Mouse (Mus musculus): ENCODE results near the gene Cst3.

The Cst3 gene

GRCm38 (mm10) chr2:148875335-148875811 is at the start of gene Cst3:
Cst3 (minus strand) TSS chr2:148875692.
- DNase-seq (ENCODE audit: low read depth, low spot score): peak; percentile 80

GRCm38 (mm10) chr2:148902286-148902685 is 26.8 kb upstream of the Cst3 start:
- peak; percentile 28 for DNase-seq (ENCODE audit: low read depth, low spot score)

GRCm38 (mm10) chr2:148900305-148900704 is 24.8 kb upstream of the Cst3 start:
- no peak for DNase-seq (ENCODE audit: low read depth, low spot score)

- DNase-seq (ENCODE audit: low read depth, low spot score): no peak
These were observed 20.7 kb upstream of the Cst3 start for GRCm38 (mm10) chr2:148896219-148896618.

GRCm38 (mm10) chr2:148893107-148893506 is 17.6 kb upstream of the Cst3 start:
- no peak for DNase-seq (ENCODE audit: low read depth, low spot score)

GRCm38 (mm10) chr2:148890021-148890851 is 14.7 kb upstream of the Cst3 start:
- no peak for DNase-seq (ENCODE audit: low read depth, low spot score)

GRCm38 (mm10) chr2:148889331-148890010 is 14.0 kb upstream of the Cst3 start:
- DNase-seq (ENCODE audit: low read depth, low spot score): no peak

- no peak for DNase-seq (ENCODE audit: low read depth, low spot score)
These were observed 13.4 kb upstream of the Cst3 start for GRCm38 (mm10) chr2:148888872-148889271.

GRCm38 (mm10) chr2:148884738-148885137 is 9.2 kb upstream of the Cst3 start:
- no peak for DNase-seq (ENCODE audit: low read depth, low spot score)

- DNase-seq (ENCODE audit: low read depth, low spot score): no peak
These were observed 3.7 kb upstream of the Cst3 start for GRCm38 (mm10) chr2:148879199-148879598.

GRCm38 (mm10) chr2:148878641-148879130 is 3.2 kb upstream of the Cst3 start:
- DNase-seq (ENCODE audit: low read depth, low spot score): no peak

- DNase-seq (ENCODE audit: low read depth, low spot score): no peak
These were observed 1.7 kb upstream of the Cst3 start for GRCm38 (mm10) chr2:148877016-148877770.

- peak; percentile 52 for DNase-seq (ENCODE audit: low read depth, low spot score)
These were observed 716 bp downstream of the Cst3 start for GRCm38 (mm10) chr2:148874617-148875334.

- no peak for DNase-seq (ENCODE audit: low read depth, low spot score)
These were observed 1.3 kb downstream of the Cst3 start for GRCm38 (mm10) chr2:148874224-148874616.

GRCm38 (mm10) chr2:148872860-148873259 is 2.6 kb downstream of the Cst3 start:
- no peak for DNase-seq (ENCODE audit: low read depth, low spot score)

GRCm38 (mm10) chr2:148870526-148870925 is 5.0 kb downstream of the Cst3 start:
- no peak for DNase-seq (ENCODE audit: low read depth, low spot score)

- DNase-seq (ENCODE audit: low read depth, low spot score): no peak
These were observed 6.5 kb downstream of the Cst3 start for GRCm38 (mm10) chr2:148868959-148869358.

GRCm38 (mm10) chr2:148864966-148865365 is 10.5 kb downstream of the Cst3 start, which contains the start of gene 9230104L09Rik:
9230104L09Rik (minus strand) TSS chr2:148865038.
- DNase-seq (ENCODE audit: low read depth, low spot score): no peak

- no peak for DNase-seq (ENCODE audit: low read depth, low spot score)
These were observed 13.8 kb downstream of the Cst3 start for GRCm38 (mm10) chr2:148861693-148862092.

GRCm38 (mm10) chr2:148860993-148861392 is 14.5 kb downstream of the Cst3 start:
- no peak for DNase-seq (ENCODE audit: low read depth, low spot score)

GRCm38 (mm10) chr2:148857506-148857905 is 18.0 kb downstream of the Cst3 start:
- DNase-seq (ENCODE audit: low read depth, low spot score): no peak

Data from WW6 (cell line).